Comparison of ENCODE assay signal across 15 mouse cellular contexts in the genomic region with DNA sequence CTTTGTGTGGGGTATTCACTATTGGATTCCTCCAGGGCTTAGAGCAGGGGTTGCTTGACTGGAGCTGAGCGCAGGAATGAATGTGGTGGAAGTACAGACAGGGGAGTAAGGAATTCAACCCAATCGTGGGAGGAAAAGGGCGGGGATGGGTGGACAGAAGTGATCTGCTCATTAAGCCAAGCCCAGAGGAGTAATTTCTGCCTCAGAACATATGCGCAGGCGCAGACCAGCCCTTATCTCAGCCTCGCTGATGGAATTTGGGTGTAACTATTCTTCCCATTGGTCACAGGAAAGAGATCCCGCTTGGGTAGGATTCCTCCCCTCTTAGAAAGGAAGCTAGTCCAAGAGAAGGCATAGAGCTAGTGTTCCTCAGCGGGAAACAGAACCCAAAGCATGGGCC.
A peak's percentile ranks its signal among the peaks of the same experiment; 100 is the strongest.
DNase-seq lines count a peak whose midpoint lies in the region; ATAC-seq and TF ChIP-seq lines count a peak whose summit lies in the region.
"Had no signal": no experiment of that assay in that cellular context is flagged by ENCODE, and none has a peak within 500 bp of the region (broad histone marks: within the 10 kb centered on the region; RNA-seq: fewer than 3 reads in every experiment).

No protein-coding gene starts in this region.

- no peak overlapping the region for H3K4me3 ChIP-seq in gastrocnemius, adult 2 months
- H3K4me3 ChIP-seq: liver, embryonic 13.5 days; midbrain, embryonic 10.5 days; neural tube, embryonic 13.5 days had no signal

- no peak for TF ChIP-seq CTCF in gastrocnemius, adult 2 months (IDR thresholded peaks at IDR 0.05)

- ATAC-seq in activated CD4-positive, CD25-positive, alpha-beta regulatory T cell, adult 4 months = no peak
- ATAC-seq: forebrain, embryonic 14.5 days had no signal

- DNase-seq in gastrocnemius, adult 2 months = peak; percentile 53
- no peak for DNase-seq in gastrocnemius, postnatal 10 days
- DNase-seq in ES-CJ7 (ENCODE audit: low read depth, low spot score) = peak; percentile 25
- peak; percentile 23 to 35 for DNase-seq in heart, postnatal 36 days
- DNase-seq in lung, postnatal 10 days = peak; percentile 68
- no peak for DNase-seq in left cerebral cortex, adult 8-10 months (ENCODE audit: low spot score in 2 of 2)
- DNase-seq in embryo, embryonic 9.5 days (ENCODE audit: extremely low spot score) = no peak
- DNase-seq: adrenal gland, postnatal 36 days; cerebellum, adult 18-20 months; layer of hippocampus, postnatal 36 days; liver, embryonic 13.5 days had no signal

- no peak overlapping the region for H3K27ac ChIP-seq in gastrocnemius, adult 2 months
- H3K27ac ChIP-seq: liver, embryonic 13.5 days; midbrain, embryonic 10.5 days; neural tube, embryonic 13.5 days had no signal

- intact Hi-C loops in gastrocnemius, adult 2 months (cut with DNase I) = loop anchor here (5.0 kb wide), 1 partner anchor 157 kb away; a partner anchor contains a TSS
- intact Hi-C loops in heart, postnatal 36 days (cut with DNase I) = loop anchor here (5.0 kb wide), 2 partner anchors 62 to 63 kb away; no protein-coding TSS in a partner anchor

Comparison
In these comparisons a context has a peak if more than half of its experiments do, and no peak if none do; other contexts are left out.
1. DNase-seq: peak in gastrocnemius, adult 2 months (single experiment), ES-CJ7 (single experiment), heart, postnatal 36 days (2 of 2) and lung, postnatal 10 days (single experiment); none in gastrocnemius, postnatal 10 days (single experiment), left cerebral cortex, adult 8-10 months (0 of 2) and embryo, embryonic 9.5 days (single experiment).